Mouse (Mus musculus) bone marrow, adult 2 months (tissue): Measurements from ENCODE around the gene Khdc1b.

Source experiments
- CTCF ChIP-seq: fragments of 200-500 bp; IDR thresholded peaks from 2 replicates; pipeline ENCODE4 v1.5.1; 2011; ENCODE audit warnings: low read length, control low read depth; ENCODE audit not compliant: control insufficient read depth, insufficient read depth
- POLR2A ChIP-seq: fragments of 200-500 bp; IDR thresholded peaks from 2 replicates; pipeline ENCODE4 v1.6.1; 2011; ENCODE audit warnings: low read depth, mild to moderate bottlenecking, control low read depth, low read length, borderline replicate concordance; ENCODE audit not compliant: control insufficient read depth

DNA sequence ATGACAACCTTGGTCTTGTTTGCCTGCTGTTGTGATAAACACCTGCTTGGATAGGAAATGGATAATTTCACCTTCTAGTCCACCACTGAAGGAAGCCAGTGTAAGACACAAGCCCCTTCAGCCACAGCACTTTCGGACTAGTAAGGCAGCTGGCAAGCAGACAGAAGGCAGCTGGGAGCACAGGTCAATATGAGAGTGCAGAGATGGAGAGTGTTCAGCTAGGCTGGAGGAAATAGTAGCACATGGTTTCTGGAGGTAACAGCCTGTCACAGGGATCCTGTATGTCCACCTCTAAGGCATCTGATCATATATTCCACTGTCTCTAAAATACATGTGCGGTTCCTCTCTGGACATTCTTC is 28.8 kb downstream of the Khdc1b start:
- TF ChIP-seq POLR2A, result no peak
- TF ChIP-seq CTCF, result no peak
